Mouse (Mus musculus) adrenal gland, postnatal 4 days (tissue): ENCODE measurements around the gene Spata20. TPM values are rescaled to one million over a fixed set of nuclear protein-coding genes. Genes with fewer than 3 reads are reported as not detected.

Source experiments
- DNase-seq, 2 experiments: peaks; one replicate each; pipeline ENCODE4 v3.0.0; 2021 to 2022; ENCODE audit warnings: low spot score in 2 of 2, mixed read lengths in 2 of 2
- long read RNA-seq, 2 experiments: library from polyadenylated mRNA; stranded (forward); transcript quantifications; one replicate each; pipeline ENCODE4 v2.0.0; 2021
- total RNA-seq, 2 experiments: library from RNA; stranded (reverse); gene quantifications; 2 replicates each; pipeline ENCODE4 v1.2.3; 2021

The Spata20 gene
- total RNA-seq: under 1 TPM in 1 of 2 experiments, not detected in 1; 0.11 TPM
- long read RNA-seq, experiment 1: 0 reads
- long read RNA-seq, experiment 2: 0 reads

- DNase-seq: peak; percentile 74 to 76
These were observed at the start of gene Spata20 for GRCm38 (mm10) chr11:94486001-94486400. Gene Spata20 (minus strand): TSS chr11:94486179.

DNA sequence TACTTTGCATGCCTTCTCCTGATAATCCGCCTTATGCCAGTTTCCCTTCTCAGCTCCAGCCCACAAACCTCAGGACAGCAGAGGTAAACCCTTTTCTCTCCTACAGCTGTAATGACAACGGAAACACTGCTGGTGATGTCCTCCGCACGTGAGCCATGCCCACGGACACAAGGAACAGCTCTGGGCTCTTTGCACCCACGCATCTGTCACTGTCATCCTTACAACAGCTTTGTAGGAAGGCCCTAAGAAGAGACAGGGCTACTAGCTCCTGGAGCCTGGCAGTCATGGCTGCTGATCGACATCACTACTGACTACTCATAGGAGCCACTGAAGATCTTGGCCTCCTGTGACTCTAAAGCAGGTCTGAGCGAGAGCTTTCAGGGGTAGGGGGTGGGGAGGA lies 47.2 kb upstream of the Spata20 start:
- no peak for DNase-seq

- DNase-seq: no peak
These were observed 42.9 kb upstream of the Spata20 start for GRCm38 (mm10) chr11:94528879-94529278.

- no peak for DNase-seq
These were observed 40.3 kb upstream of the Spata20 start for GRCm38 (mm10) chr11:94526171-94526879.

- DNase-seq: peak in 1 of 2 experiments; percentile 21
These were observed 35.4 kb upstream of the Spata20 start, which contains the start of gene Mycbpap for GRCm38 (mm10) chr11:94521219-94521843. Gene Mycbpap (minus strand): TSS chr11:94521742.

DNA sequence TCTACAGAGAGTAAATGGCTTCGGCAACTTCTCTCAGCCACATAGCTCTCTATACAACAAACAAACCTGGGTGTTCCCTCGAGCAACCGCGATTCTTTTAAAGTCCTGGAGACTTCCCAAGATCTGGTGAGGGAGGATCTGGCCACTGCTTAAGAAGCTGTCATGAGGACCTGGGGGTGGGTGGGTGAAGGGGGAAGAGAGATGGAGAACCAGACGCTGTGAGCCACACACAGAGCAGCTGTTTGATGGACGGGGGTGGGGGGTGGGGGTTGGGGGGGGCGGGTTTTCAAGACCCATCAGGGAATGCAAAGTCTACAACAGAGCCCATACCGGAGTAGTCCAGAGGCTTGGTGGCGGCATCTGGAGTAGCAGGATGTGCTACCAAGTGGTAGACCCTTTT lies 27.5 kb upstream of the Spata20 start:
- DNase-seq: no peak

DNA sequence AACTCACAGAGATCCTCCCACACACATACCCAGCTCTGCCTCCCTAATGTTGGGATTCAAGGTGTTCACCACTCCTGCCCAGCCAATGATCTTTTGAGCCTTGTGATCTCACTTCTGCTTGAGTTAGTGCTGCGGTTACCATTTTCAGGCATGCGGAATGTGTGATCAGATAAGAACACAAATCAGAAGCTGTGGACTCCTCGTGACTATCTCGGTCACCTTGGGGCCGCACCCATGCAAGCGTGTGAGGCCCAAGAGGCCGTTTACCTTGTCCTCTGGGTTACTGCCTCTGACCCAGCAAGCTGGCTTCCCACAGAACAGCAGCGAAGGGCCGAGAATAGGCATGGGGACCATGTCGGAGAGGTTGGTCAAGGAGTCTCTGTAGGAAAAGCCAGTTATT lies 23.0 kb upstream of the Spata20 start:
- DNase-seq: no peak

GRCm38 (mm10) chr11:94501482-94501881 lies 15.5 kb upstream of the Spata20 start:
- no peak for DNase-seq

DNA sequence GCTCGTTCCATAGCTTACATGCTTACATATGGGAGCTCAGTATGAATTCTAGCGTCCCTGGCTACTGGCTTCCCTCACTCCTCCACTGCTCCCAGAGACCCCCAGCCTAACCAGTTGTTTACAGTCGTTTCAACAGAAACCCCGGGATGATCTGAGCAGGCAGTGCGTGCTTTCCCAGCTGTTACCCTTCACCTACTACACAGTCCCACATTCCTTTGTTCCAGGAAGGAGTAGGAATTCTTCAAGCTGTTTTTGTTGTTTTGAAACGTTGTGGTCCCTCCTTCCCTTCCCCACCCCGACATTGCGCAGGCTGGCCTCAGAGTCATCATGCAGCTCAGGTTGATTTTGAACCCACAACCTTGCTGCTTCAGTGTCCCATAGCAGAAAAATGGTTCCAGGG lies 14.4 kb upstream of the Spata20 start:
- DNase-seq: no peak

- no peak for DNase-seq
These were observed 13.7 kb upstream of the Spata20 start, which contains the start of gene Epn3 for GRCm38 (mm10) chr11:94499661-94500152. Gene Epn3 (minus strand): TSS chr11:94499974.

DNA sequence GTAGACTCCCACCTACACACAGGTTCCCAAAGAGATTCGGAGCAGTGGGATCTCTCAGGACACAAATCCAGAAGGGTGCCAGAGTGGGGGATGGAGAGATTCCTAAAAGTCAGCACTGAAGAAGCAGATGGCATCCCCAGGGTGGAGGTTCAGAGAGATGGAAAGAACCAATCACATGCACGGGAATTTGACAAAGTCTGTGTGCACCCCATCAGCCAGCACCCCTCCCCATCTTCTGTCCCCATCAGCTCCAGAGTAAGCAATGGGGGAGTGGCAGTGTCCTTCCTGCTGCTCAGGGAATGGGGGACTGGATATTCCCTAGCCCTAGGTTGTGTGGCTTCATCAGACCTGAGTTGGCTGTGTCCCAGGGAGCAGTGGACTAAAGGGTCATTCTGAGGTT lies 13.1 kb upstream of the Spata20 start:
- no peak for DNase-seq

- peak in 1 of 2 experiments; percentile 35 for DNase-seq
These were observed 12.4 kb upstream of the Spata20 start for GRCm38 (mm10) chr11:94498093-94498996.

DNA sequence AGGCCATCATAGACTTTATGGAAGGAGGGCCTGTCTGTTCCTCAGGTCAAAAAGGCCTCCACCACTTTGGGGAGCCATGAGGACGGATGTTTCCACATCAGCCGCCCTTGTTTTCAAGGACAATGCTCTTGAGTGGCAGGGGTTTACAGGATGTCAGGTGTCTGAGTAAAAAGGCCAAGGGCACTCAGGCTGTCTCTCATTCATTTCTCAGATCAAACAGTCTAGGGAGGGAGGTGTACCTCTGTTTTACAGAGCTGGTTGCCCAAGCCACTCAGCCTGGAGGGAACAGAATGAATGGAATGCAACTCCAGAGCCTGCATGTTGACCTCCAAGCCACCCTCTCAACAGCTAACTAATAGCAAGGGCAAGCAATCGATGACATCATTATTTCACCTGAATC lies 9.4 kb upstream of the Spata20 start:
- DNase-seq: no peak

- DNase-seq: no peak
These were observed 5.7 kb upstream of the Spata20 start for GRCm38 (mm10) chr11:94491749-94492099.

- peak in 1 of 2 experiments; percentile 33 for DNase-seq
These were observed 5.2 kb upstream of the Spata20 start for GRCm38 (mm10) chr11:94491035-94491748.

GRCm38 (mm10) chr11:94489745-94490144 lies 3.8 kb upstream of the Spata20 start:
- DNase-seq: no peak

DNA sequence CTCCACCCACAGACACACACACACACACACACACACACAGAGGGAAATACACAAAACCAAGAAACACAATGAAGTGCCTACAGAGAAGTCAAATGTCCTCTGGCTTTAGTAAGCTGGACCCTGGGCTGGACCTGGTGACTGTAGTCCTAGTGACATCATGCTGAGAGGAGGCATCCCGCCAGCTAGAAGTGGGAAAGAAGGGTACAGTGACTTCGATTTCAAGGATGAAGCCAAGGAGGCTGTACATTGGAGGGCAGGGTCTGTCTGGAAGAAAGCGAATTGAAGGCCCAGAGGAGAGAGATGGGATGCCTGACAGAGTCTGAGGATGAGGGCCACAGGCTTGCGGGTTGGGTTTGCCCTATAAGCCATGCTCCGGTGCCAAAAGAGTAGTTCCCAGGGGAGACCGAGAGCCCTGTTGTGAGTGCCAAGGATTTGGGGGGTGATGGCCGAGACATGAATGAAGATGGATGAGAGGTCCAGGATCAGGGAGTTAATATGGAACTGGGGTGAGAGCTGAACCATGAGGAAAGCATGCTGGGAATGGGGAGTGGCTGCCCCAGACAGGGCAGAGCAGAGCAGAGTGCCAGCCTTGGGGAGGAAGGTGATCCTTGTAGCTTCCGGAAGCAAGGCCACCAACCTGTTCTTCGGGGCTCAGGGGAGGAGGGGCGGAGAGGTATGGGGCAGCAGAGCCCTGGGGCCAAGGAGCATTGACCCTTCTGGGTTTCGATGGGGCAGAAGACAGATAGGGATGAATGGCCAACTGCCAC lies 3.0 kb upstream of the Spata20 start:
- no peak for DNase-seq

GRCm38 (mm10) chr11:94485223-94485622 lies 756 bp downstream of the Spata20 start:
- DNase-seq: no peak

GRCm38 (mm10) chr11:94484636-94485035 lies 1.3 kb downstream of the Spata20 start:
- no peak for DNase-seq

DNA sequence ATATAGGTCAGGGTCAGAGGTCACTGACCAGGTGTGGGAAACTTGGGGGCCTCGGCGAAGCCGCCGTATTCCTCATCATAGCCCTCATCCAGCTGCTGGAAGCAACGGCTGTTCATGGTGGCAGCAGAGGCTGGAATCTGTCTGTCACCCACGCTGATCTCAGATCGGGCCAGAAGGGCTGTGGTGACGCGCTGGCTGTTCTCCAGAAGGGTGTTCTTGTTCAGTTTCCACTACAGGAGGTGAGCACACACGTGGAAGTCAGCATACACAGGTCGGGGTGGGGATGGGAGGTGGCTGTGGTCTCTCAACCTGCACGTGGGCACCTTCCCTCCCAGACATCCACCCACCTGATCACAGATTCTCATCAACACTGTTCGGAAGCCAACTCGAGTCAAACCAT lies 2.1 kb downstream of the Spata20 start:
- DNase-seq: no peak
